Mouse (Mus musculus): ENCODE measurements around the gene Kcnip4. TPM values are rescaled to one million over a fixed set of nuclear protein-coding genes. Genes with fewer than 3 reads are reported as not detected.

Kcnip4 gene
- total RNA-seq, 2 experiments from 2014 or later = 0.12 TPM; not detected in 1

GRCm38 (mm10) chr5:49368636-49369423 lies 155.9 kb downstream of the Kcnip4 start:
- intact Hi-C loops (cut with DNase I) = loop anchor here (10.0 kb wide), 1 partner anchor 596 kb away; no protein-coding TSS in a partner anchor
- DNase-seq = no peak

- intact Hi-C loops (cut with DNase I) = no loop called here
- DNase-seq = no peak
Measured at GRCm38 (mm10) chr5:49356381-49356780, 168.3 kb downstream of the Kcnip4 start.

- intact Hi-C loops (cut with DNase I) = no loop called here
Measured at GRCm38 (mm10) chr5:49352061-49352460, 172.6 kb downstream of the Kcnip4 start.

GRCm38 (mm10) chr5:49350126-49350909 lies 174.4 kb downstream of the Kcnip4 start:
- intact Hi-C loops (cut with DNase I) = loop anchor here (2.0 kb wide), 1 partner anchor 260 kb away; no protein-coding TSS in a partner anchor

More at GRCm38 (mm10) chr5:49352061-49352460, 172.6 kb downstream of the Kcnip4 start:
- no peak for DNase-seq

GRCm38 (mm10) chr5:49349541-49349940 lies 175.2 kb downstream of the Kcnip4 start:
- intact Hi-C loops (cut with DNase I) = no loop called here
- DNase-seq = no peak

More at GRCm38 (mm10) chr5:49350126-49350909, 174.4 kb downstream of the Kcnip4 start:
- no peak for DNase-seq

GRCm38 (mm10) chr5:49348511-49348910 lies 176.2 kb downstream of the Kcnip4 start:
- intact Hi-C loops (cut with DNase I) = no loop called here

GRCm38 (mm10) chr5:49344606-49345005 lies 180.1 kb downstream of the Kcnip4 start:
- intact Hi-C loops (cut with DNase I) = no loop called here
- DNase-seq = no peak

More at GRCm38 (mm10) chr5:49348511-49348910, 176.2 kb downstream of the Kcnip4 start:
- DNase-seq = no peak

GRCm38 (mm10) chr5:49337164-49337563 lies 187.5 kb downstream of the Kcnip4 start:
- intact Hi-C loops (cut with DNase I) = no loop called here
- DNase-seq = no peak

- intact Hi-C loops (cut with DNase I) = no loop called here
- DNase-seq = no peak
Measured at GRCm38 (mm10) chr5:49333063-49333462, 191.6 kb downstream of the Kcnip4 start.

GRCm38 (mm10) chr5:49329023-49329422 lies 195.7 kb downstream of the Kcnip4 start:
- DNase-seq = no peak

GRCm38 (mm10) chr5:49318661-49319060 lies 206.0 kb downstream of the Kcnip4 start:
- intact Hi-C loops (cut with DNase I) = no loop called here

More at GRCm38 (mm10) chr5:49329023-49329422, 195.7 kb downstream of the Kcnip4 start:
- intact Hi-C loops (cut with DNase I) = no loop called here

GRCm38 (mm10) chr5:49317869-49318268 lies 206.8 kb downstream of the Kcnip4 start:
- intact Hi-C loops (cut with DNase I) = no loop called here
- DNase-seq = no peak

More at GRCm38 (mm10) chr5:49318661-49319060, 206.0 kb downstream of the Kcnip4 start:
- no peak for DNase-seq

GRCm38 (mm10) chr5:49306796-49307195 lies 217.9 kb downstream of the Kcnip4 start:
- intact Hi-C loops (cut with DNase I) = no loop called here

GRCm38 (mm10) chr5:49305321-49305720 lies 219.4 kb downstream of the Kcnip4 start:
- intact Hi-C loops (cut with DNase I) = no loop called here
- no peak for DNase-seq

More at GRCm38 (mm10) chr5:49306796-49307195, 217.9 kb downstream of the Kcnip4 start:
- no peak for DNase-seq

GRCm38 (mm10) chr5:49298654-49299053 lies 226.1 kb downstream of the Kcnip4 start:
- DNase-seq = no peak

GRCm38 (mm10) chr5:49292421-49292820 lies 232.3 kb downstream of the Kcnip4 start:
- intact Hi-C loops (cut with DNase I) = no loop called here
- DNase-seq = no peak

More at GRCm38 (mm10) chr5:49298654-49299053, 226.1 kb downstream of the Kcnip4 start:
- intact Hi-C loops (cut with DNase I) = no loop called here

GRCm38 (mm10) chr5:49291801-49292200 lies 232.9 kb downstream of the Kcnip4 start:
- intact Hi-C loops (cut with DNase I) = no loop called here
- no peak for DNase-seq

GRCm38 (mm10) chr5:49285455-49286135 lies 239.1 kb downstream of the Kcnip4 start:
- intact Hi-C loops (cut with DNase I) = no loop called here
- DNase-seq = no peak

- no peak for DNase-seq
- intact Hi-C loops (cut with DNase I) = no loop called here
Measured at GRCm38 (mm10) chr5:49284776-49285175, 239.9 kb downstream of the Kcnip4 start.

GRCm38 (mm10) chr5:49283403-49283802 lies 241.3 kb downstream of the Kcnip4 start:
- intact Hi-C loops (cut with DNase I) = no loop called here

More at GRCm38 (mm10) chr5:49283403-49283802, 241.3 kb downstream of the Kcnip4 start:
- DNase-seq = no peak

Measured in gastrocnemius, postnatal 36 days (tissue).